Mouse (Mus musculus) limb, embryonic 11.5 days (tissue): ENCODE measurements at regions not wholly inside any gene's neighbourhood (a gene's known extent, or its start where the extent isn't known, plus 50 kb on each side); places are given as distances from the start of the nearest gene placed in this dataset.
A peak's percentile ranks its signal among the peaks of the same experiment; 100 is the strongest.

Source experiments
- ATAC-seq: fragments of 200-750 bp; cut with Nextera tagmentation; 2 replicates; pipeline ENCODE4 v1.8.0; 2017; ENCODE audit warnings: low read depth; ENCODE audit not compliant: insufficient number of reproducible peaks, low FRiP score, low TSS enrichment
- DNase-seq: peaks from one replicate; pipeline ENCODE4 v3.0.0-alpha.2; 2015; ENCODE audit warnings: low spot score
- H3K27ac ChIP-seq: fragments of 300-500 bp; sonication (generic); replicated peaks from 2 replicates; pipeline ENCODE4 v1.5.1; 2014; ENCODE audit warnings: low read depth, mild to moderate bottlenecking, low read length
- H3K27me3 ChIP-seq: fragments of 300-500 bp; sonication (generic); 2 replicates; pipeline ENCODE4 v1.6.1; 2014; ENCODE audit warnings: mild to moderate bottlenecking, low read length, mixed read lengths; ENCODE audit not compliant: control insufficient read depth, insufficient read depth
- H3K36me3 ChIP-seq: fragments of 300-500 bp; sonication (generic); 2 replicates; pipeline ENCODE4 v1.6.1; 2014; ENCODE audit warnings: mild to moderate bottlenecking, low read length, moderate library complexity, mixed read lengths; ENCODE audit not compliant: control insufficient read depth, insufficient read depth
- H3K4me1 ChIP-seq: fragments of 300-500 bp; sonication (generic); 2 replicates; pipeline ENCODE4 v1.6.1; 2014; ENCODE audit warnings: low read length, mixed read lengths; ENCODE audit not compliant: control insufficient read depth, insufficient read depth
- H3K4me2 ChIP-seq: fragments of 300-500 bp; sonication (generic); 2 replicates; pipeline ENCODE4 v1.6.1; 2014; ENCODE audit warnings: low read depth, mild to moderate bottlenecking, moderate library complexity; ENCODE audit not compliant: severe bottlenecking
- H3K4me3 ChIP-seq: fragments of 300-500 bp; sonication (generic); 2 replicates; pipeline ENCODE4 v1.5.1; 2014; ENCODE audit warnings: low read depth, low read length
- H3K9ac ChIP-seq: fragments of 300-500 bp; sonication (generic); 2 replicates; pipeline ENCODE4 v1.6.1; 2014; ENCODE audit warnings: mild to moderate bottlenecking, low read length
- H3K9me3 ChIP-seq: fragments of 300-500 bp; sonication (generic); 2 replicates; pipeline ENCODE4 v1.6.1; 2016; ENCODE audit warnings: low read length; ENCODE audit not compliant: control insufficient read depth
- WGBS: fragments of 180-500 bp; shearing (Covaris S2); extraction: QIAGEN DNeasy Blood & Tissue Kit; methylation state at CpG from one replicate; pipeline ENCODE4 v1.1.7; 2014; 5-methylcytosine and 5-hydroxymethylcytosine counted together

DNA sequence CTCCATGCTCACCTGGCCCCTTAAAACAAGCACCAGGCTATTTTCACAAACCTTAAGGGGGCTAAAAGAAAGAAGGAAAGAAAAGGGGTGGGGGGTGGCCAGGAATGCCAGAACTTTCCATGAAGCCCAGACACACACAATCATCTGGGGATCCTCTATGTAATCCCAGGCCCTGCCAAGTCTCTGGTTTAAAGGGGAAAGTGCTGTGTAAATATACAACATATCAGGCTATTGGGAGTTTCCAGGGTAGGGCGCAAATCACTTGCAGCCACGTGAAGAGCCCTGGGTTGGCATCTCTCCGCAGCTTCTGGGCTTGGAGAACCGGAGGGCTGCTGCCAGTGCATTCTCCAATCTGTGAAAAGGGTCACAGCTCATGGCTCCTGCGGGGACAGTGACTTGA, 92.8 kb upstream of the Msx1 start:
- peaks cover 30% of the 10 kb centered on the region for H3K27me3 ChIP-seq
- WGBS, result 3% methylated on average over 5 of the region's 5 CpGs
- ATAC-seq (no peak), DNase-seq (no peak)
- H3K4me1 ChIP-seq, result peaks cover 12% of the 10 kb centered on the region
- no peaks in the 10 kb centered on the region for H3K36me3 ChIP-seq
- peaks cover 3% of the 10 kb centered on the region; the same call in 1 of the 2 replicates for H3K9me3 ChIP-seq
- no peak overlapping the region for H3K9ac ChIP-seq
- H3K4me2 ChIP-seq, result no peak overlapping the region
- no peak overlapping the region for H3K4me3 ChIP-seq
- no peak overlapping the region for H3K27ac ChIP-seq

DNA sequence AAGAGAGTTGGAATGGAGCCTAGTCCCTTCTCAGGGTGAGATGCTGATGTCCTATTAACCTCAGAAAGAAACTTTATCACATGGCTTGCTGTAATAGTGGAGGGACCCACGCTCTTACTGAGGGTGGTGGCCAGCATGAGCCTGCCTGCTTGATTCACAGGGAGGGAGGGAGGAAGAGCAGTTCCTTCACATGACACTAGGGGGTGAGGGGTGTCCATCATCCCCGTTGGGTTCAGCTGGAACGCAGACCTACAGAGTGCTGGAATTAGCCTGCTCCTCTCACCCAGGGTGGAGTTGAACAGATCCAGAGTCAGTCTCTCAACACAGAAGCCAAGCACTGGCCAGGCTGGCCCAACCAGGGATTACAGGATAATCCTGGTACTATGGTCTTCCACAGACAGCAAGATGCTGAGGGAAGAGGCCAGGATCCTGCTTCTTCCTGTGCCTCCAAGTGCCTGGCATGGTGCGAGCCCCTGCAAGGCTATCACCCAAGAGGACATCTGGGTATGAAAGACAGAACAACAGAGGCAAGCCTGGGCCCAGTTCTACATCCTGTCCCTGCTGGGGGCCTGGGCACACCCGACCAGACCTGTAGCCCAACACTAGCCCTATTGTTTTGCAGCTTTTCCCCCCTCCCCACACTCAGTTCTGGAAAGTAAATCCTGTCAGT, 80.4 kb upstream of the Msx1 start:
- H3K9me3 ChIP-seq, result peaks cover 5% of the 10 kb centered on the region; the same call in 1 of the 2 replicates
- H3K27ac ChIP-seq, result no peak overlapping the region
- no peak overlapping the region for H3K9ac ChIP-seq
- no peak overlapping the region for H3K4me2 ChIP-seq
- DNase-seq (peak; percentile 49), ATAC-seq (no peak)
- H3K36me3 ChIP-seq, result no peaks in the 10 kb centered on the region
- no peak overlapping the region for H3K4me3 ChIP-seq
- WGBS, result 50% methylated on average over 5 of the region's 5 CpGs
- H3K27me3 ChIP-seq, result peaks cover 26% of the 10 kb centered on the region
- H3K4me1 ChIP-seq, result peaks cover 15% of the 10 kb centered on the region

DNA sequence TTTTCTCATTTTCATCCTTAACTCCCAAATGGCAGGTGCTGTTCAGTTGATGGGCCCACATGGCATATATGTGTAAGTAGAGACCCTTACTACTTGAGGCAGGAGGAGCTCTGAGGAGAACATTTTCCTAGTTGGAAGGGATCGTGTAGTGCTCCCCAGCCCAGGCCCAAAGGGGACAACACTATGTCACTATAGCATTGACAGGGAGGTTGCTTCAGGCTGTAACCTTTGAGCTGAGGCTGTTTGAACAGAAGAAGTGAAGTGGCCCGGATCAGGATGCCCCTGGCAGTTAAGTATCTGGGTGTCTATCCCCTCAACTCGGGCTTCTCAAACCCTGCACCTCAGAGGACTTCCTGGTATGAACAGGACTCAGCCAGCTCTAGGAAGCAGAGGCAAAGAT, 79.5 kb upstream of the Msx1 start:
- Histone ChIP-seq H3K4me2 (no peak overlapping the region; the same call in 1 of the 2 replicates), H3K27me3 (peaks cover 31% of the 10 kb centered on the region), H3K36me3 (no peaks in the 10 kb centered on the region), H3K9me3 (no peaks in the 10 kb centered on the region), H3K4me3 (no peak overlapping the region), H3K4me1 (peaks cover 15% of the 10 kb centered on the region), H3K9ac (no peak overlapping the region), H3K27ac (no peak overlapping the region)
- WGBS, result 80% methylated on average over 3 of the region's 3 CpGs
- no peak for DNase-seq
- ATAC-seq, result no peak

DNA sequence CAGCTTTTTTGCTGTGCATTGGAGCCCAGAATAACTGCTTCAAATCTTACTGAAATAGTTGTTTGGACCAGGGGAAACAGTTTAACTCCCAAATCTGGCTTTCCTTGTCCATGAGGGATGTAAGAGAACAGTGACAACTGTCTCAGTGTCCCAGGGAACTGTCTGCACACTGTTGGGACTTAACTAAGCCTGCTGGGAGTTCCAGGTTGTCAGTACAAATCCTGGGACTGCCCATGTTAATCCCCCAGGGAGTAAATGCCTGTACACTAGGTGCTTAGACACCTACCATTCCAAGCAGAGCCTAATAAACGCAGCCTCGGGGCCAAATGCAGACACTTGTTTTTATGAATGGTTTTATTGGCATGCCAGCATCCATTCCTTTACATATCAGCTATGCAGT, 78.4 kb upstream of the Msx1 start:
- peaks cover 21% of the 10 kb centered on the region for H3K4me1 ChIP-seq
- no peak overlapping the region for H3K9ac ChIP-seq
- H3K4me3 ChIP-seq, result no peak overlapping the region
- WGBS, result 21% methylated on average over 2 of the region's 2 CpGs
- H3K27me3 ChIP-seq, result peaks cover 37% of the 10 kb centered on the region
- no peaks in the 10 kb centered on the region for H3K9me3 ChIP-seq
- ATAC-seq (no peak), DNase-seq (no peak)
- H3K27ac ChIP-seq, result no peak overlapping the region
- H3K4me2 ChIP-seq, result no peak overlapping the region
- H3K36me3 ChIP-seq, result no peaks in the 10 kb centered on the region

DNA sequence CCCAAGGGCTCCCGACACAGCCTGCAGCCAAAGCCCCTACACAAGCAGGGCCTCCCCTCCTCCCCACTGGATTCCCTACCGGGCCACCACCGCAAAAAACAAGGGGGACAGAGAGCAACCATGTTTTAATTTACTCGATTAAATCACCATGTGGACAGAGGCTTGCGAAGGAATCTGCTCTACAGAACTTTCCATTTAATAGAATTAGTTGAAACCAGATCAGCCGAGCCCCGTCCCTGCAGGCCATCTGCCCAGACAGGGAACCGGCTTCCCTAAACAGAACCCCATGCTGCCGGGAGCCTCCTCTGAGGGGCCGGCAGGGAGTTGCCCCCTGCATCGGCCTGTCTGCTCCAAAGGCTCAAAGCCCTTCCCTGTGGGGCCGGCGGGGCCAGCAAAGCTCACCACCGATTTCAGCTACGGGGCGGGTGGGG, 77.5 kb upstream of the Msx1 start:
- ATAC-seq (no peak), DNase-seq (peak; percentile 61)
- no peaks in the 10 kb centered on the region for H3K36me3 ChIP-seq
- H3K4me3 ChIP-seq, result no peak overlapping the region
- no peaks in the 10 kb centered on the region for H3K9me3 ChIP-seq
- peak overlapping the region; percentile 10 for H3K4me2 ChIP-seq
- peaks cover 26% of the 10 kb centered on the region for H3K4me1 ChIP-seq
- H3K27ac ChIP-seq, result no peak overlapping the region
- no peak overlapping the region for H3K9ac ChIP-seq
- WGBS, result under 1% methylated on average over 16 of the region's 16 CpGs
- peaks cover 40% of the 10 kb centered on the region for H3K27me3 ChIP-seq

DNA sequence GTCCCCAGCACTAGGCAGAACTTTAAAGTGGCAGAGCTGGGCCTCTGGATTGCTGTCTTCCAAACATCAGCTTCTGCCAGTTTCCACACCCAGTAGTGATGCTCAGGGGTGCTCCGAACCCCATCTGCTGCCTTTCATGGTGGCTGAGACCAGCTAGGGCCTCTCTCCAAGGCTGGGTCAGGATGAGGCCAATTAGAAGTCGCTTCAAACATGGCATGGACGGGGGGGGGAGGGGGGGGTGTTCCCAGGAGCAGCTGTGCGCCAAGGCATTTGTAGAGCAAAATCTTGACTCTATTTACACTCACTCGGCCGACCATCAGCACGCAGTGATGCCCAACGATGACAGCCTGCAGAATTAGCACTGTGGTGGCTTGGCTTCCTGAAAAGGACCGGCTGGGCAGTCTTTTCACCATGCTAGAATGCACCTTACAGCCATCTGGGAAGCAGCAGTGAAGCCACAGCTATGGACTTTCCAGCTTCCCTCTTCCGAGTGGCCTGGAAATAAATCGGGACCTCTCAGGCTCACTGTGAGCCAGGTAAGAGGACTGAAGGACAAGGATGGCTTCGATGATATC, 73.7 kb upstream of the Msx1 start:
- Histone ChIP-seq H3K4me3 (no peak overlapping the region), H3K4me1 (peaks cover 58% of the 10 kb centered on the region), H3K9me3 (no peaks in the 10 kb centered on the region), H3K36me3 (no peaks in the 10 kb centered on the region), H3K27me3 (peaks cover 48% of the 10 kb centered on the region), H3K27ac (no peak overlapping the region), H3K9ac (no peak overlapping the region), H3K4me2 (no peak overlapping the region)
- ATAC-seq (no peak), DNase-seq (no peak)
- WGBS, result 39% methylated on average over 12 of the region's 12 CpGs

DNA sequence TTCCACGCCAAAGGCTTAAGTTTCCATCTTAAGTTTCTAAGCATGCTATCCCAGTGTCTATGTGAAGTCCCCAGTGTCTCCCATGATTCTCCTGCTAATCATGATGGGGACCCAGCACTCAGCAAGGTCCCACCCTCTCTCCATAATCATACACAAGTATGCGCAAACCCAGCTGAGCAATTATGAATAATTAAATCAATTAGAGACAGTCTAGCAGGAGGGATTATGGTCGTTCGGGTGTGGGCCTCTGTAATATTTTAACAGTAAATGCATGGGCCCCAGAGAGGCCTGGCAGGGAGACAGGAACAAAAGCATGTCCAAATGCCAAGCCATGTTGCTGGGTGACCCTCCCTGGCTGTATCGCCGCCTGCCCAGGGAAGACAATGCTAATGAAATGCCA, 73.1 kb upstream of the Msx1 start:
- no peaks in the 10 kb centered on the region for H3K9me3 ChIP-seq
- DNase-seq (no peak), ATAC-seq (no peak)
- peaks cover 48% of the 10 kb centered on the region for H3K27me3 ChIP-seq
- H3K36me3 ChIP-seq, result no peaks in the 10 kb centered on the region
- 56% methylated on average over 6 of the region's 6 CpGs for WGBS
- H3K4me3 ChIP-seq, result no peak overlapping the region
- no peak overlapping the region for H3K27ac ChIP-seq
- H3K4me1 ChIP-seq, result peaks cover 55% of the 10 kb centered on the region
- H3K9ac ChIP-seq, result no peak overlapping the region
- no peak overlapping the region for H3K4me2 ChIP-seq

DNA sequence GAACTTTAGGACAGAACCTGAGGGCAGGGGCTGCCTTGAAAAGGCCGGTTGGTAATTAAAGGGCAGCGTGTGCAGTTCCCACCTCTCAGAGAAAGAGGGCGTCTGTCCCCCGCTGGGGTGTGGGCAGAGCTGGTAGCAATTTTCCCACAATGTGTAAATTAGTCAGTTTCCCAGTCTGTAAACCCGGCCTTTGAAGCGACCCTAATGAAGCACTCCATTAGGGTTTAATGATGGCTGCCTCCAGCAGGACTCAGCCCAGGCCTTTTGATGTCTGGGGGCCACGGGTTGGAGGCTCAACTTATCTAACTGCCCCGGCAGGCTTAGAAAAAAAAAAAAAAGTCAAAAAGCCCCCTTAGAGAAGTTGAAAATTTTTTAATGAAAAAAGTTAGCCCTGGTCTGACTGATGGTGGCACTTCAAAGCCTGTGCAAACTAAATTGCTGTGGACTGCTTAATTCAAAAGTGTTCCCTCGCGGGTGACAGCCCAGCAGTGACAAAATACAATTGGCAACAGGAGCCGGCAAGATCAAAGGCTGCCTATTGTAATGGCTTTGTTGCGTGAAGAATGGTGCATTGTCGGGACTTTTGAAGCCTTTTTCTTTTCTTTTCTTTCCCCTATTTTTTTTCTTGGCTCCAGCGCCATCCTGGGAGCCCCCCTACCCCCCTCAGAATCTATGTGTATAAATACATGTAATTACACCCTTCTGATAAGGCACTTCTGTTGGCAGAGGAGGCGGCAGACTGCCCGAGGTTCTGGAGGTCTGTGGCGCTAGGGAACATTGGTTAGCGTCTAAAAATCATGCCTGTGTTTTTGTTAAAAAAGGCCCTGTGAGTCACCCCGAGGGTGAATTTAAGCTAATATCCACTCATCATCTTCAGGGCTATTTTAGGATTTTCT, 71.3 kb upstream of the Msx1 start:
- Histone ChIP-seq H3K4me2 (no peak overlapping the region), H3K27ac (peak overlapping the region; percentile 36; the same call in 1 of the 2 replicates), H3K27me3 (peaks cover 45% of the 10 kb centered on the region), H3K4me3 (no peak overlapping the region), H3K36me3 (no peaks in the 10 kb centered on the region), H3K9me3 (no peaks in the 10 kb centered on the region), H3K4me1 (peaks cover 49% of the 10 kb centered on the region), H3K9ac (no peak overlapping the region)
- 2% methylated on average over 19 of the region's 19 CpGs for WGBS
- ATAC-seq (peak; percentile 51; the same call in 1 of the 2 replicates), DNase-seq (peak; percentile 82)
